Mouse (Mus musculus): ENCODE data around the gene Ephb6. TPM values are rescaled to one million over a fixed set of nuclear protein-coding genes. Genes with fewer than 3 reads are reported as not detected.

Ephb6 gene
- polyA plus RNA-seq, 1 experiment from 2014 or later: 39.4 TPM

GRCm38 (mm10) chr6:41637393-41637792, 32.1 kb downstream of the Ephb6 start:
- Histone ChIP-seq H3K4me2 (ENCODE audit: low read length) (no peak overlapping the region), H3K4me1 (replicated peaks; ENCODE audit: control insufficient read depth, insufficient read depth, low read length) (0 out of 2 replicates have a peak, but pooled peaks cover 2% of the 10 kb centered on the region), H3K27ac (ENCODE audit: low read length) (no peak overlapping the region), H3K27me3 (replicated peaks; ENCODE audit: control insufficient read depth, insufficient read depth, low read length) (no peaks in the 10 kb centered on the region), H3K4me3 (replicated peaks; ENCODE audit: low read length) (no peak overlapping the region), H3K9me3 (ENCODE audit: control insufficient read depth, low read length) (no peaks in the 10 kb centered on the region), H3K36me3 (ENCODE audit: control insufficient read depth, insufficient read depth) (no peaks in the 10 kb centered on the region), H3K9ac (replicated peaks; ENCODE audit: low read depth, low read length) (no peak overlapping the region)
- ATAC-seq: no peak
- 21% methylated on average over 1 of the region's 1 CpGs for WGBS

- H3K4me1 ChIP-seq (replicated peaks; ENCODE audit: control insufficient read depth, insufficient read depth, low read length): 0 out of 2 replicates have a peak, but pooled peaks cover 2% of the 10 kb centered on the region
- H3K4me3 ChIP-seq (replicated peaks; ENCODE audit: low read length): no peak overlapping the region
- H3K27ac ChIP-seq (ENCODE audit: low read length): no peak overlapping the region
- no peak overlapping the region for H3K4me2 ChIP-seq (ENCODE audit: low read length)
- H3K9me3 ChIP-seq (ENCODE audit: control insufficient read depth, low read length): no peaks in the 10 kb centered on the region
- 85% methylated on average over 6 of the region's 6 CpGs for WGBS
- H3K9ac ChIP-seq (replicated peaks; ENCODE audit: low read depth, low read length): no peak overlapping the region
- no peaks in the 10 kb centered on the region for H3K27me3 ChIP-seq (replicated peaks; ENCODE audit: control insufficient read depth, insufficient read depth, low read length)
- no peak for ATAC-seq
- no peaks in the 10 kb centered on the region for H3K36me3 ChIP-seq (ENCODE audit: control insufficient read depth, insufficient read depth)
Observed at GRCm38 (mm10) chr6:41637927-41638506, 32.7 kb downstream of the Ephb6 start.

GRCm38 (mm10) chr6:41640449-41640848, 35.2 kb downstream of the Ephb6 start:
- H3K4me2 ChIP-seq (ENCODE audit: low read length): no peak overlapping the region
- 0 out of 2 replicates have a peak, but pooled peaks cover 2% of the 10 kb centered on the region for H3K4me1 ChIP-seq (replicated peaks; ENCODE audit: control insufficient read depth, insufficient read depth, low read length)
- no peaks in the 10 kb centered on the region for H3K36me3 ChIP-seq (ENCODE audit: control insufficient read depth, insufficient read depth)
- H3K9ac ChIP-seq (replicated peaks; ENCODE audit: low read depth, low read length): no peak overlapping the region
- no peak overlapping the region for H3K27ac ChIP-seq (ENCODE audit: low read length)
- no peaks in the 10 kb centered on the region for H3K9me3 ChIP-seq (ENCODE audit: control insufficient read depth, low read length)
- H3K27me3 ChIP-seq (replicated peaks; ENCODE audit: control insufficient read depth, insufficient read depth, low read length): no peaks in the 10 kb centered on the region
- ATAC-seq: no peak
- H3K4me3 ChIP-seq (replicated peaks; ENCODE audit: low read length): no peak overlapping the region
- 60% methylated on average over 3 of the region's 3 CpGs for WGBS

DNA sequence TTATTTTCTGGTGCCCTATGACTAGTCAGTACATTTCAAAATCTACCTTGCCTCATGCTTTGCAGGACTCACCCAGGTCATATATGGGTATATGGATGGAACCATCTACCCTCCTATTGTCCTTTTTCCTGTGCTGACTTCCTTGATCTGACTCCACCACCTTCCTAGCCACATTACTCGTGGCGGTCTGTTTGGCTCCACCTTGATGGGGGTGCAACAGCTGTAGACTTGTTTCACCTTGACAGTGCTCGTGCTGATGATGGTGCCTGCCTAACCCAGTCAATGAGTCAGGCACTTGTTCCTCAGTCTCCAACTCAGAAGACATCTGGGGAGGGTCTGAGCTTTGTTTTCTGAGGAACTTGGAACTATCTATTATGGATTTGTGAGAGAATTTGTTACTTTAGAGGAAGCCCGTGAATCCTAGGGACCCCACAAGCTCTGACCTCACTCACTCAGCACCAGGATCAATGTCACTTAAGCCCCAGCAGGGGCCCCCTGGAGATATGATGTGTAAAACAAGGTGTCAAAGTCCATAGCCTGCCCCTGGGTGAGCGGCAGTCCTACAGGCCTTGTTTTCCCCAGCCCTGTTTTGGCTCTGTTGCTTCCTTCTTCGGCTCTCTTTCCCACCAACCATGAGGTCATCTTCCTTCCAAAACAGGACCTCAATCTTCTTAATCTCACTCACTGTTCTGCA, 36.0 kb downstream of the Ephb6 start:
- no peaks in the 10 kb centered on the region for H3K36me3 ChIP-seq (ENCODE audit: control insufficient read depth, insufficient read depth)
- no peaks in the 10 kb centered on the region for H3K9me3 ChIP-seq (ENCODE audit: control insufficient read depth, low read length)
- H3K27ac ChIP-seq (ENCODE audit: low read length): no peak overlapping the region
- H3K4me2 ChIP-seq (ENCODE audit: low read length): no peak overlapping the region
- H3K27me3 ChIP-seq (replicated peaks; ENCODE audit: control insufficient read depth, insufficient read depth, low read length): no peaks in the 10 kb centered on the region
- whole genome bisulfite sequencing: 86% methylated on average over 6 of the region's 6 CpGs
- H3K4me3 ChIP-seq (replicated peaks; ENCODE audit: low read length): no peak overlapping the region
- 0 out of 2 replicates have a peak, but pooled peaks cover 2% of the 10 kb centered on the region for H3K4me1 ChIP-seq (replicated peaks; ENCODE audit: control insufficient read depth, insufficient read depth, low read length)
- no peak overlapping the region for H3K9ac ChIP-seq (replicated peaks; ENCODE audit: low read depth, low read length)
- no peak for ATAC-seq

- 91% methylated on average over 4 of the region's 4 CpGs for WGBS
- ATAC-seq: no peak
Observed at GRCm38 (mm10) chr6:41642765-41643164, 37.5 kb downstream of the Ephb6 start.

DNA sequence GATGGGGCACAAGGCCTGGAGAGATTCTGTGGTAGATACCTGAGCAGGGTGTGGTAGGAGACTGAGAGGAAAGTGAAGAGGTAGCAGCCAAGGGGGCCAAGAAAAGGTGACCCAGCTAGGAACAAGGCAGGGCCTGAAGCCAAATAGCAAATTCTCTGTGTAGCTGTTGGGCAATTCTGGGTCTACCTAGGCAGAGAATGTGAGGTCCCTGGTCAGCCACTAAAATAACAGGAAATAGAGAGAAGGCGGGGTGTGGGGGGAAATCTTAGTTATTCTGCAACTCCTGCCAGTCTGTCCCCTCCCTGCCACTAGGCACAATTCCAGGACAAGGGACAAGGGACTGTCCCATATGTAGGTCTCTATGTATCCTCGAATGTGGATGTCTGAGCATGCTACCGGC, 37.9 kb downstream of the Ephb6 start:
- Histone ChIP-seq H3K4me1 (replicated peaks; ENCODE audit: control insufficient read depth, insufficient read depth, low read length) (no peaks in the 10 kb centered on the region), H3K4me2 (ENCODE audit: low read length) (no peak overlapping the region), H3K4me3 (replicated peaks; ENCODE audit: low read length) (no peak overlapping the region), H3K9me3 (ENCODE audit: control insufficient read depth, low read length) (no peaks in the 10 kb centered on the region), H3K9ac (replicated peaks; ENCODE audit: low read depth, low read length) (no peak overlapping the region), H3K27ac (ENCODE audit: low read length) (no peak overlapping the region), H3K27me3 (replicated peaks; ENCODE audit: control insufficient read depth, insufficient read depth, low read length) (no peaks in the 10 kb centered on the region), H3K36me3 (ENCODE audit: control insufficient read depth, insufficient read depth) (no peaks in the 10 kb centered on the region)
- 89% methylated on average over 3 of the region's 3 CpGs for WGBS
- ATAC-seq: no peak

More at GRCm38 (mm10) chr6:41642765-41643164, 37.5 kb downstream of the Ephb6 start:
- no peaks in the 10 kb centered on the region for H3K4me1 ChIP-seq (replicated peaks; ENCODE audit: control insufficient read depth, insufficient read depth, low read length)
- no peak overlapping the region for H3K9ac ChIP-seq (replicated peaks; ENCODE audit: low read depth, low read length)
- H3K36me3 ChIP-seq (ENCODE audit: control insufficient read depth, insufficient read depth): no peaks in the 10 kb centered on the region
- no peaks in the 10 kb centered on the region for H3K9me3 ChIP-seq (ENCODE audit: control insufficient read depth, low read length)
- no peak overlapping the region for H3K4me2 ChIP-seq (ENCODE audit: low read length)
- no peaks in the 10 kb centered on the region for H3K27me3 ChIP-seq (replicated peaks; ENCODE audit: control insufficient read depth, insufficient read depth, low read length)
- no peak overlapping the region for H3K27ac ChIP-seq (ENCODE audit: low read length)
- no peak overlapping the region for H3K4me3 ChIP-seq (replicated peaks; ENCODE audit: low read length)

GRCm38 (mm10) chr6:41646220-41646619, 40.9 kb downstream of the Ephb6 start:
- Histone ChIP-seq H3K27me3 (replicated peaks; ENCODE audit: control insufficient read depth, insufficient read depth, low read length) (no peaks in the 10 kb centered on the region), H3K27ac (ENCODE audit: low read length) (no peak overlapping the region), H3K4me1 (replicated peaks; ENCODE audit: control insufficient read depth, insufficient read depth, low read length) (no peaks in the 10 kb centered on the region), H3K36me3 (ENCODE audit: control insufficient read depth, insufficient read depth) (no peaks in the 10 kb centered on the region), H3K9ac (replicated peaks; ENCODE audit: low read depth, low read length) (no peak overlapping the region), H3K9me3 (ENCODE audit: control insufficient read depth, low read length) (no peaks in the 10 kb centered on the region), H3K4me3 (replicated peaks; ENCODE audit: low read length) (no peak overlapping the region), H3K4me2 (ENCODE audit: low read length) (no peak overlapping the region)
- WGBS: 83% methylated on average over 3 of the region's 3 CpGs
- ATAC-seq: no peak

- Histone ChIP-seq H3K27ac (ENCODE audit: low read length) (no peak overlapping the region), H3K4me2 (ENCODE audit: low read length) (no peak overlapping the region), H3K9me3 (ENCODE audit: control insufficient read depth, low read length) (no peaks in the 10 kb centered on the region), H3K4me1 (replicated peaks; ENCODE audit: control insufficient read depth, insufficient read depth, low read length) (no peaks in the 10 kb centered on the region), H3K27me3 (replicated peaks; ENCODE audit: control insufficient read depth, insufficient read depth, low read length) (no peaks in the 10 kb centered on the region), H3K9ac (replicated peaks; ENCODE audit: low read depth, low read length) (no peak overlapping the region), H3K4me3 (replicated peaks; ENCODE audit: low read length) (no peak overlapping the region), H3K36me3 (ENCODE audit: control insufficient read depth, insufficient read depth) (no peaks in the 10 kb centered on the region)
- ATAC-seq: no peak
Observed at GRCm38 (mm10) chr6:41646672-41647071, 41.4 kb downstream of the Ephb6 start.

DNA sequence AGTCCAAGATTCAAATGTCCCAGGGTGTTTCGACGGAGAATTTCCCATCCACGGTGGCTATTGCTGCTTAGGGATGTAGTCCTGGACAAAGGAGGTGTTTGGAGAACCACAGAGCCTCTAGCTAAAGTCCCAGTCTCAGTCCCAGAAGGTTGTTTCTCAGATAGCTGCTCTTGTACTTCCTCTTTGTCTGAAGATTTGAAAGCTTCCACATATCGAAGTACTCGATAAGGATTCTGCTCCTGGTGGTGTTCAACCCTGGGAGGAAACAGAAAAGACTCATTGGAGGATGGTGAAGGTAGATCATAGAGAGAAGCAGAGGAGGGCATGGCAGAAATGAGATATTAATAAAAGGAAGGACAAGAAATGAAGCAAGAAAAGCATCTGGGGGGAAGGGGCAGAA, 47.9 kb downstream of the Ephb6 start:
- no peaks in the 10 kb centered on the region for H3K27me3 ChIP-seq (replicated peaks; ENCODE audit: control insufficient read depth, insufficient read depth, low read length)
- H3K9me3 ChIP-seq (ENCODE audit: control insufficient read depth, low read length): no peaks in the 10 kb centered on the region
- H3K4me1 ChIP-seq (replicated peaks; ENCODE audit: control insufficient read depth, insufficient read depth, low read length): no peaks in the 10 kb centered on the region
- H3K27ac ChIP-seq (ENCODE audit: low read length): no peak overlapping the region
- WGBS: 92% methylated on average over 5 of the region's 5 CpGs
- no peak overlapping the region for H3K4me2 ChIP-seq (ENCODE audit: low read length)
- no peak for ATAC-seq
- H3K9ac ChIP-seq (replicated peaks; ENCODE audit: low read depth, low read length): no peak overlapping the region
- H3K36me3 ChIP-seq (ENCODE audit: control insufficient read depth, insufficient read depth): no peaks in the 10 kb centered on the region
- no peak overlapping the region for H3K4me3 ChIP-seq (replicated peaks; ENCODE audit: low read length)
